Mouse (Mus musculus) hindbrain, embryonic 11.5 days (tissue): ENCODE measurements around the gene Adm. TPM values are rescaled to one million over a fixed set of nuclear protein-coding genes. Genes with fewer than 3 reads are reported as not detected.

Experiments used
- ATAC-seq: fragments of 200-750 bp; cut with Nextera tagmentation; 2 replicates; pipeline ENCODE4 v1.8.0; 2017; ENCODE audit warnings: mild to moderate bottlenecking, moderate TSS enrichment, moderate library complexity; ENCODE audit not compliant: low FRiP score
- DNase-seq: peaks from one replicate; pipeline ENCODE4 v3.0.0-alpha.2; 2015; ENCODE audit warnings: low spot score
- H3K27ac ChIP-seq: fragments of 300-500 bp; sonication (generic); 2 replicates; pipeline ENCODE4 v1.5.1; 2014; ENCODE audit warnings: mild to moderate bottlenecking, low read depth, low read length
- H3K27me3 ChIP-seq: fragments of 300-500 bp; sonication (generic); 2 replicates; pipeline ENCODE4 v1.6.1; 2014; ENCODE audit warnings: mild to moderate bottlenecking, low read length, moderate library complexity, mixed read lengths; ENCODE audit not compliant: control insufficient read depth, insufficient read depth
- H3K36me3 ChIP-seq: fragments of 300-500 bp; sonication (generic); 2 replicates; pipeline ENCODE4 v1.6.1; 2014; ENCODE audit warnings: mild to moderate bottlenecking, low read length, moderate library complexity, mixed read lengths; ENCODE audit not compliant: control insufficient read depth, insufficient read depth
- H3K4me1 ChIP-seq: fragments of 300-500 bp; sonication (generic); replicated peaks from 2 replicates; pipeline ENCODE4 v1.6.1; 2014; ENCODE audit warnings: low read length, mixed read lengths; ENCODE audit not compliant: control insufficient read depth, insufficient read depth
- H3K4me2 ChIP-seq: fragments of 300-500 bp; sonication (generic); replicated peaks from 2 replicates; pipeline ENCODE4 v1.6.1; 2014; ENCODE audit warnings: mild to moderate bottlenecking, low read depth, low read length
- H3K4me3 ChIP-seq: fragments of 300-500 bp; sonication (generic); 2 replicates; pipeline ENCODE4 v1.5.1; 2014; ENCODE audit warnings: low read depth, low read length
- H3K9ac ChIP-seq: fragments of 300-500 bp; sonication (generic); 2 replicates; pipeline ENCODE4 v1.6.1; 2014; ENCODE audit warnings: low read depth, low read length
- H3K9me3 ChIP-seq: fragments of 300-500 bp; sonication (generic); 2 replicates; pipeline ENCODE4 v1.6.1; 2016; ENCODE audit warnings: low read length; ENCODE audit not compliant: control insufficient read depth
- WGBS: fragments of 180-500 bp; shearing (Covaris S2); extraction: QIAGEN DNeasy Blood & Tissue Kit; methylation state at CpG from one replicate; pipeline ENCODE4 v1.1.7; 2014; 5-methylcytosine and 5-hydroxymethylcytosine counted together
- polyA plus RNA-seq: library from polyadenylated mRNA; unstranded; fragments of >200 nt; fragmentation: Nextera tagmentation; extraction: Ambion mirVana; gene quantifications from 2 replicates; pipeline ENCODE4 v1.2.1, GENCODE M21; 2014

The Adm gene
- polyA plus RNA-seq, 1 experiment from 2014 or later, result 5.0 TPM

- H3K4me3 ChIP-seq, result no peak overlapping the region
- no peaks in the 10 kb centered on the region for H3K9me3 ChIP-seq
- H3K27ac ChIP-seq, result no peak overlapping the region
- H3K4me2 ChIP-seq, result no peak overlapping the region
- no peak overlapping the region for H3K9ac ChIP-seq
- 87% methylated on average over 6 of the region's 6 CpGs for WGBS
- no peaks in the 10 kb centered on the region for H3K4me1 ChIP-seq
- no peaks in the 10 kb centered on the region for H3K27me3 ChIP-seq
- no peaks in the 10 kb centered on the region for H3K36me3 ChIP-seq
- no peak for ATAC-seq
- DNase-seq, result no peak
These were observed 21.9 kb downstream of the Adm start for GRCm38 (mm10) chr7:110649133-110649987.

- no peaks in the 10 kb centered on the region for H3K9me3 ChIP-seq
- 92% methylated on average over 4 of the region's 4 CpGs for WGBS
- H3K36me3 ChIP-seq, result no peaks in the 10 kb centered on the region
- ATAC-seq (no peak), DNase-seq (no peak)
- no peak overlapping the region for H3K4me3 ChIP-seq
- H3K27me3 ChIP-seq, result no peaks in the 10 kb centered on the region
- no peak overlapping the region for H3K27ac ChIP-seq
- H3K9ac ChIP-seq, result no peak overlapping the region
- no peaks in the 10 kb centered on the region for H3K4me1 ChIP-seq
- no peak overlapping the region for H3K4me2 ChIP-seq
These were observed 23.0 kb downstream of the Adm start for GRCm38 (mm10) chr7:110650491-110650890.

DNA sequence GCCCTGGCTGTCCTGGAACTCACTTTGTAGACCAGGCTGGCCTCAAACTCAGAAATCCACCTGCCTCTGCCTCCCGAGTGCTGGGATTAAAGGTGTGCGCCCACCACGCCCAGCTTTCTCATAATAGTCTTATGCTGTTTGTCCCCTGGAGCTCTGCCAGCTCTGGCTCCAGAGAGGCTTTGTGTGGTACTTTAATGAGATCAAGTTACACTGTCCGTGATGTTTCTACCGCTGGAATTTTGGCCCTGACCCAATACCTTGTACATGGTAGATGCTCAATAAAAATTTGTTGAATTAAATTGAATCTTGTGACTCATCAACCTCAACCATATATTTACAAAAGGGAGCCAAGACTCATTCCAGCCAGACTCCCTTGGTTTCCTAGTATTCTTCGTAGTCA, 23.6 kb downstream of the Adm start:
- Histone ChIP-seq H3K9ac (no peak overlapping the region), H3K27ac (no peak overlapping the region), H3K4me1 (no peaks in the 10 kb centered on the region), H3K9me3 (no peaks in the 10 kb centered on the region), H3K4me3 (no peak overlapping the region), H3K36me3 (no peaks in the 10 kb centered on the region), H3K27me3 (no peaks in the 10 kb centered on the region), H3K4me2 (no peak overlapping the region)
- ATAC-seq, result no peak
- WGBS, result 89% methylated on average over 6 of the region's 6 CpGs
- DNase-seq, result no peak

GRCm38 (mm10) chr7:110655230-110655629, 27.8 kb downstream of the Adm start:
- DNase-seq (no peak), ATAC-seq (no peak)
- Histone ChIP-seq H3K27ac (no peak overlapping the region), H3K36me3 (no peaks in the 10 kb centered on the region), H3K4me1 (no peaks in the 10 kb centered on the region), H3K9ac (no peak overlapping the region), H3K9me3 (no peaks in the 10 kb centered on the region), H3K4me3 (no peak overlapping the region), H3K27me3 (no peaks in the 10 kb centered on the region), H3K4me2 (no peak overlapping the region)
- WGBS, result 77% methylated on average over 3 of the region's 3 CpGs

DNA sequence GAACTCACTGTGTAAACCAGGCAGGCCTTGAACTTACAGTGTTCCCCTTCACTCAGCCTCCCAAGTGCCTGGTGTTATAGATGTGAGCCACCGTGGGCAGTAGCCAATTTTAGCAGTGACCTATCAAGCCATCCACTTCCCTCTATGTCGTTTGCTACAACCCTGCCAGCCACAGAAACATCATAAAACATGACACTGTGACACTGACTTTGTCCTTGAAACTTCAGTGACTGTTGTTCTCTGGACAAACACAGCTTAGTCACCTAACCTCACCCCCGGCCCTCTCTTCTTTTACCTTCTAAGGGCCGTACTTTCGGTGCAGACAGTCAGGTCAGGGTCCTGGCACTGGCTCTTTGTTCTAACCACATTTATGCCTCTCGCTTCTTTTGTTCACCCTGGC, 28.5 kb downstream of the Adm start:
- Histone ChIP-seq H3K27me3 (no peaks in the 10 kb centered on the region), H3K9me3 (no peaks in the 10 kb centered on the region), H3K4me3 (no peak overlapping the region), H3K36me3 (no peaks in the 10 kb centered on the region), H3K9ac (no peak overlapping the region), H3K4me2 (no peak overlapping the region), H3K27ac (no peak overlapping the region), H3K4me1 (no peaks in the 10 kb centered on the region)
- 67% methylated on average over 6 of the region's 6 CpGs for WGBS
- no peak for ATAC-seq
- no peak for DNase-seq

DNA sequence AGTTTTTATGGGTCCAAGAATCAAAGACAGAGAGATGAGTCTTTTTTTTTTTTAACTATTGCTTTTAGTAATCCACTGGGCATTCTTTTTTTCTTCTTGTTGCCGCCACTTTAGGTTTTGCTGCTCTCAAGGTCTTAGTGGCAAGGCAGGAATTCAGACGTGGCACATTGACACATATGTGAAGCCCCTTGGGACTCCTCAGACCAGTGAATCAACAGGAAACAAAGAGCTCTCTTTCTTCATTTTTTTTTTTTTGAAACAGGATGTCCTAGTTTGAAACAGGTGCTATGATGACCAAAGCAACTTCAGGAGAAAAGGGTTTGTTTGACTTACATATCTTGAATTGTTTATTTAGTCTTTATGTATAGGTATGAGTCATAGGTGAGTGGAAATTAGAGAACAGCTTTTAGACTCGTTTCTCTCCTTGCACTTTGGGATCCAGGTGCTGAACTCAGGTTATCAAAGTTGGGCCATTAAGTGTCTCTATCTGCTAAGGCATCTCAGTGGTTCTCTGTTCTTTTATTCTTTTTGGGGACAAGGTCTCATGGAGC, 31.0 kb downstream of the Adm start:
- Histone ChIP-seq H3K4me1 (no peaks in the 10 kb centered on the region), H3K27ac (no peak overlapping the region), H3K9me3 (no peaks in the 10 kb centered on the region), H3K4me2 (no peak overlapping the region), H3K36me3 (no peaks in the 10 kb centered on the region), H3K27me3 (no peaks in the 10 kb centered on the region), H3K4me3 (no peak overlapping the region), H3K9ac (no peak overlapping the region)
- no peak for ATAC-seq
- no peak for DNase-seq
- 71% methylated on average over 3 of the region's 3 CpGs for WGBS

DNA sequence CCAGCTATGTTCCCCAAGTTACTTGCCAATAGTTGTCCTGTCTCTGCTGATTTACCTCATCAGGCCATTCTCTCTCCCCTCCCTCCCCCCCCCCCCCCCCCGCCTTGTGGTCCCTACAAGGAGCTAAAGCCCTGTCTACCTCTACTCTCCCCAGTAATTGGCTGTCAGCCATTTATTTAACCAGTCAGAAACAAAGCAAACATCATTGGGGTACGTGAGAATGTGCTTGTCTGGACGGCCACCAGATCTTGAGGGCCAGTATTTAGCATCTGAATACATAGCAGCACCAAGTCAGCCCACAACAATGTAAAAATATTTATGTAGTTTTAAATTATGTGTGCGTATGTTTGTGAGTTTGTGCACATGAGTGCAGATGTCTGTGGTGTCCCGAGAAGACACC, 39.1 kb downstream of the Adm start:
- Histone ChIP-seq H3K9ac (no peak overlapping the region), H3K4me2 (no peak overlapping the region), H3K9me3 (no peaks in the 10 kb centered on the region), H3K4me3 (no peak overlapping the region), H3K36me3 (no peaks in the 10 kb centered on the region), H3K27ac (no peak overlapping the region), H3K27me3 (no peaks in the 10 kb centered on the region), H3K4me1 (no peaks in the 10 kb centered on the region)
- no peak for DNase-seq
- no peak for ATAC-seq
- WGBS, result 68% methylated on average over 5 of the region's 5 CpGs

- ATAC-seq (no peak), DNase-seq (no peak)
- Histone ChIP-seq H3K4me3 (no peak overlapping the region), H3K4me2 (no peak overlapping the region), H3K27me3 (no peaks in the 10 kb centered on the region), H3K9me3 (no peaks in the 10 kb centered on the region), H3K9ac (no peak overlapping the region), H3K4me1 (no peaks in the 10 kb centered on the region), H3K36me3 (no peaks in the 10 kb centered on the region), H3K27ac (no peak overlapping the region)
- 83% methylated on average over 6 of the region's 6 CpGs for WGBS
These were observed 40.8 kb downstream of the Adm start for GRCm38 (mm10) chr7:110668247-110668646.

DNA sequence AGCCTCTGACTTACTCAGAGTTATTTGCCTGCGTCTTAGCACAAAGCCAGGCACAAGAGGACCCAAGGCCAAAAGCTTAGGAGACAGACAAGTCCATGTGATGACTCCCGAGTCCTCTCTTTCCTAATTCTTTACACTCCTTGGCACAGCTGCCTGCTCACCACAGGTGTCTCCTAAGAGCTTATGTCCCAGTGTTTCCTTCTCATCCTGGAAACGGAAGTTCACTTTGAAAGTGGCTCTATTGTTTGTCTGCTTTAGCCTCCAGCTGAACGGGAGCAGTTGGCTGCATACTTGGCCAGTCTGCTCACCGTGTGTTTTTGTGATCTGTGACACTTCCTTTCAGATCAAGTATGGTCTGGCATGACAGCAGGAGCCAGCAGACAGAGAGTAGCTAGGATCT, 41.3 kb downstream of the Adm start:
- Histone ChIP-seq H3K4me3 (no peak overlapping the region), H3K9me3 (no peaks in the 10 kb centered on the region), H3K4me2 (no peak overlapping the region), H3K27ac (no peak overlapping the region), H3K36me3 (no peaks in the 10 kb centered on the region), H3K9ac (no peak overlapping the region), H3K4me1 (no peaks in the 10 kb centered on the region), H3K27me3 (no peaks in the 10 kb centered on the region)
- DNase-seq (no peak), ATAC-seq (no peak)
- 43% methylated on average over 5 of the region's 5 CpGs for WGBS
